Mouse (Mus musculus): ENCODE measurements around the gene Sppl3. TPM values are rescaled to one million over a fixed set of nuclear protein-coding genes. Genes with fewer than 3 reads are reported as not detected.
"Not testable (repeated sequence)": the region's sequence is repeated elsewhere in the genome, so short reads cannot be mapped to it uniquely, and the experiment has no call there.

The Sppl3 gene
- polyA plus RNA-seq, 1 experiment: 93.9 TPM

DNA sequence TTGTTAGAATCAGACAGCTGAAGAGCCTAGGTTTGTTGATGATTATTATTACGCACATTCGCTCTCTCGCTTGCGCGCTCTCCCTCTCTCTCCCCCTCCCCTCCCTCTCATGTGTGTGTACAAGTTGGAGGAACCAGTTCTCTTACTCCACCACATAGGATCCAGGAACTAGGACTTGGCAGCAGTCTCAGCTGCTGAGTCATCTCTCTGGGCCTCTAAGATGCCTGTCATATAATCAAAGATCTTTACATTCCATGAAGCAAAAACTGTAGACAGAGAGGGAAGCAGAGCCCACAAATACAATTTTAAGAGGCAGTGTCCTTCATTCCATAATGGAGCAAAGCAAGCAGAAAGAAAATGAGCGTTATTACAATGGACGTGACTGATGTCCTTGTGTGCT, 61.2 kb downstream of the Sppl3 start:
- H3K4me3 ChIP-seq (ENCODE audit: control insufficient read depth, low read depth, low read length): no peak overlapping the region
- TF ChIP-seq POLR2A (IDR thresholded peaks at IDR 0.05; ENCODE audit: control insufficient read depth, low read depth, low read length) (no peak), CTCF (IDR thresholded peaks at IDR 0.05; ENCODE audit: control insufficient read depth, insufficient read depth, insufficient replicate concordance, low read depth, low read length) (no peak)
- H3K4me1 ChIP-seq (ENCODE audit: control insufficient read depth, insufficient read depth, low read length): no peaks in the 10 kb centered on the region
- no peaks in the 10 kb centered on the region for H3K27me3 ChIP-seq (ENCODE audit: control insufficient read depth, insufficient read depth, low read length)
- H3K36me3 ChIP-seq (ENCODE audit: control insufficient read depth, insufficient read depth, low read length): peaks cover 2% of the 10 kb centered on the region
- no peak overlapping the region for H3K27ac ChIP-seq (ENCODE audit: control insufficient read depth, insufficient read depth, low read depth, low read length)

DNA sequence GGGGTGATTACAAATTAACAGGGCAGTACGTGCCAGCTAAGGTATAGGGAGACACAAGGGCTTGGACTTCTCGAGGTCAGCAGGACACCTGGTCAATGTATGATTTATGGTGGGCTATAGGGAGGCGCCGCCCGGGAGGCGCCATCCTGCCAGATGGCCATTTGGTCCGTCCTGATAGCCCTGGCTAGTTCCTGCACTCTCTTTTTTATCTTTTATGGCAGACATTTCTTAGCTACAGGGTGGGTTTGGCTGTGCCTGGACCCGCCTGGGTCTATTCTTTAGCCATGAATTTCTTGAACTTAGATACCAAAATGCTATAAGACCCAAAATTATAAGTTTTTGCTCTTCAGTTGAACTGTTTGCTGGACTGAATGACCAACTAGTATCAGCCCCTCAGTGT, 62.4 kb downstream of the Sppl3 start:
- not testable (repeated sequence) for H3K36me3 ChIP-seq (ENCODE audit: control insufficient read depth, insufficient read depth, low read length); H3K27me3 ChIP-seq (ENCODE audit: control insufficient read depth, insufficient read depth, low read length); H3K4me1 ChIP-seq (ENCODE audit: control insufficient read depth, insufficient read depth, low read length); H3K27ac ChIP-seq (ENCODE audit: control insufficient read depth, insufficient read depth, low read depth, low read length); H3K4me3 ChIP-seq (ENCODE audit: control insufficient read depth, low read depth, low read length)

GRCm38 (mm10) chr5:115074749-115075148, 63.8 kb downstream of the Sppl3 start:
- Histone ChIP-seq H3K27me3 (ENCODE audit: control insufficient read depth, insufficient read depth, low read length) (no peaks in the 10 kb centered on the region), H3K27ac (ENCODE audit: control insufficient read depth, insufficient read depth, low read depth, low read length) (no peak overlapping the region), H3K4me3 (ENCODE audit: control insufficient read depth, low read depth, low read length) (no peak overlapping the region), H3K36me3 (ENCODE audit: control insufficient read depth, insufficient read depth, low read length) (peaks cover 1% of the 10 kb centered on the region; the same call in 1 of the 2 replicates), H3K4me1 (ENCODE audit: control insufficient read depth, insufficient read depth, low read length) (no peaks in the 10 kb centered on the region)
- no peak for TF ChIP-seq POLR2A (IDR thresholded peaks at IDR 0.05; ENCODE audit: control insufficient read depth, low read depth, low read length)
- TF ChIP-seq CTCF (IDR thresholded peaks at IDR 0.05; ENCODE audit: control insufficient read depth, insufficient read depth, insufficient replicate concordance, low read depth, low read length): no peak

DNA sequence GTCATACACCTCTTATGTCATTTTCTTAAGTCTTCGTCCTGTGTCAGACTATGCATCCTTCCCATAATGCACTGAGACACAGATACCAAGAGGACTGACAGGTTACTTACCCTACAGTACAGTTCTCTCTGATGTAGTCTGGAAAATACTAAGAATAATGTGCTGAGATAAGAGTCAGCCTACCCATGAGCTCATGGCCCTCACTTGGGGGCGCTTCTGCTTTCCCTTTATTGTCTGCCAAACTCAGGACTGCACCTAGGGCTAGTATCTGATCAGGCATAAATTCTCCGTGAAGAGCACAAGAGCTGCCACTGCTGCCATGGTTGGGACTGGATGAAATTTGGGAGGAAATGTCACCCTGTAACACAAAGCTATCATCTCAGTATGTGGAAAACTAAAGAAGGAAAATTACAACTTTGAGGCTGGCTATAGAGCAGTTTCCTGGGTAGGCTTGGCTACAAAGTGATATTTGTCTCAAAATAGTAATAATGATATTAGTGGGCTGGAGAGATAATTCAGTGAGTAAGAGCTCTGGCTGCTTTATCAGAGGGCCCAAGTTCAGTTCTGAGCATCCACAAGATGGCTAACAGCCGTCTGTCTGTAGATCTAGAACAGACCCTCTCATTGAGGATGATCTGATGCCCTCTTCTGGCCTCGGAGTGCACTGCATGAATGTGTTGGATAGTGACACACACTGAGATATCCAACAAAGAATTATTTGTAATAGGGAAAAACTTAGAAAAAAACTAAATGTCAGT, 65.4 kb downstream of the Sppl3 start:
- Histone ChIP-seq H3K36me3 (ENCODE audit: control insufficient read depth, insufficient read depth, low read length) (peaks cover 1% of the 10 kb centered on the region; the same call in 1 of the 2 replicates), H3K4me3 (ENCODE audit: control insufficient read depth, low read depth, low read length) (no peak overlapping the region), H3K27me3 (ENCODE audit: control insufficient read depth, insufficient read depth, low read length) (no peaks in the 10 kb centered on the region), H3K27ac (ENCODE audit: control insufficient read depth, insufficient read depth, low read depth, low read length) (no peak overlapping the region), H3K4me1 (ENCODE audit: control insufficient read depth, insufficient read depth, low read length) (no peaks in the 10 kb centered on the region)
- TF ChIP-seq CTCF (IDR thresholded peaks at IDR 0.05; ENCODE audit: control insufficient read depth, insufficient read depth, insufficient replicate concordance, low read depth, low read length): no peak
- no peak for TF ChIP-seq POLR2A (IDR thresholded peaks at IDR 0.05; ENCODE audit: control insufficient read depth, low read depth, low read length)

GRCm38 (mm10) chr5:115081636-115082035, 70.7 kb downstream of the Sppl3 start:
- Histone ChIP-seq H3K4me3 (ENCODE audit: control insufficient read depth, low read depth, low read length) (no peak overlapping the region), H3K4me1 (ENCODE audit: control insufficient read depth, insufficient read depth, low read length) (no peaks in the 10 kb centered on the region)

DNA sequence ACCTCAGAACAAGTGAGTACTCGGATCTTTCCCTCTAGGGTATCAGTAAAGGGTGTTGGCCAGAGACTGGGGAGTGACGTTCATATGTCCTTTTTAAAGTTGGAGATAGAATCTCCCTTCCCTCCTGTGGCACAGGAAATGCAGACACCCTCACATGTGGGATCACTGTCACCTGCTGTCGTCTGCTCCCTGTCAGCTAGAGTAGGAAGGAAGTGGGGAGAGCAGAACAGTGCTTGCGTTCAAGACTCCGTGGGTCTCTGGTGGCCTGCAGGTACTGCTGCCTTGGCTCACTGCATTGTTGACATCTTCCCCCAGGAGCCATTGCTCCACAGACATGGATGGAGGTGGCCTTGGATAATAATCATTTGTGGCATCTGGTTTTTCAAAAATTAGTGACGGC, 72.6 kb downstream of the Sppl3 start:
- Histone ChIP-seq H3K4me3 (ENCODE audit: control insufficient read depth, low read depth, low read length) (no peak overlapping the region), H3K27me3 (ENCODE audit: control insufficient read depth, insufficient read depth, low read length) (no peaks in the 10 kb centered on the region), H3K27ac (ENCODE audit: control insufficient read depth, insufficient read depth, low read depth, low read length) (no peak overlapping the region), H3K36me3 (ENCODE audit: control insufficient read depth, insufficient read depth, low read length) (peaks cover 6% of the 10 kb centered on the region), H3K4me1 (ENCODE audit: control insufficient read depth, insufficient read depth, low read length) (no peaks in the 10 kb centered on the region)
- no peak for TF ChIP-seq POLR2A (IDR thresholded peaks at IDR 0.05; ENCODE audit: control insufficient read depth, low read depth, low read length)
- no peak for TF ChIP-seq CTCF (IDR thresholded peaks at IDR 0.05; ENCODE audit: control insufficient read depth, insufficient read depth, insufficient replicate concordance, low read depth, low read length)

More at GRCm38 (mm10) chr5:115081636-115082035, 70.7 kb downstream of the Sppl3 start:
- no peak overlapping the region for H3K27ac ChIP-seq (ENCODE audit: control insufficient read depth, insufficient read depth, low read depth, low read length)
- no peaks in the 10 kb centered on the region for H3K27me3 ChIP-seq (ENCODE audit: control insufficient read depth, insufficient read depth, low read length)
- peaks cover 6% of the 10 kb centered on the region for H3K36me3 ChIP-seq (ENCODE audit: control insufficient read depth, insufficient read depth, low read length)
- TF ChIP-seq CTCF (IDR thresholded peaks at IDR 0.05; ENCODE audit: control insufficient read depth, insufficient read depth, insufficient replicate concordance, low read depth, low read length) (no peak), POLR2A (IDR thresholded peaks at IDR 0.05; ENCODE audit: control insufficient read depth, low read depth, low read length) (no peak)

- Histone ChIP-seq H3K36me3 (ENCODE audit: control insufficient read depth, insufficient read depth, low read length) (peaks cover 7% of the 10 kb centered on the region), H3K27me3 (ENCODE audit: control insufficient read depth, insufficient read depth, low read length) (no peaks in the 10 kb centered on the region)
- TF ChIP-seq POLR2A (IDR thresholded peaks at IDR 0.05; ENCODE audit: control insufficient read depth, low read depth, low read length) (no peak), CTCF (IDR thresholded peaks at IDR 0.05; ENCODE audit: control insufficient read depth, insufficient read depth, insufficient replicate concordance, low read depth, low read length) (no peak)
These were observed 74.7 kb downstream of the Sppl3 start for GRCm38 (mm10) chr5:115085675-115086074.

More at GRCm38 (mm10) chr5:115085675-115086074, 74.7 kb downstream of the Sppl3 start:
- Histone ChIP-seq H3K4me1 (ENCODE audit: control insufficient read depth, insufficient read depth, low read length) (no peaks in the 10 kb centered on the region), H3K27ac (ENCODE audit: control insufficient read depth, insufficient read depth, low read depth, low read length) (no peak overlapping the region), H3K4me3 (ENCODE audit: control insufficient read depth, low read depth, low read length) (no peak overlapping the region)
